Mouse (Mus musculus) gastrocnemius, adult 18-20 months (tissue): Measurements from ENCODE around the gene Gphb5. TPM values are rescaled to one million over a fixed set of nuclear protein-coding genes. Genes with fewer than 3 reads are reported as not detected.

Experiments
- DNase-seq: peaks from one replicate; pipeline ENCODE4 v3.0.0; 2021; ENCODE audit warnings: low spot score
- total RNA-seq, 2 experiments: library from RNA; stranded (reverse); gene quantifications; 2 replicates each; pipeline ENCODE4 v1.2.3; 2021

The Gphb5 gene
- total RNA-seq, 2 experiments from 2014 or later = not detected

DNA sequence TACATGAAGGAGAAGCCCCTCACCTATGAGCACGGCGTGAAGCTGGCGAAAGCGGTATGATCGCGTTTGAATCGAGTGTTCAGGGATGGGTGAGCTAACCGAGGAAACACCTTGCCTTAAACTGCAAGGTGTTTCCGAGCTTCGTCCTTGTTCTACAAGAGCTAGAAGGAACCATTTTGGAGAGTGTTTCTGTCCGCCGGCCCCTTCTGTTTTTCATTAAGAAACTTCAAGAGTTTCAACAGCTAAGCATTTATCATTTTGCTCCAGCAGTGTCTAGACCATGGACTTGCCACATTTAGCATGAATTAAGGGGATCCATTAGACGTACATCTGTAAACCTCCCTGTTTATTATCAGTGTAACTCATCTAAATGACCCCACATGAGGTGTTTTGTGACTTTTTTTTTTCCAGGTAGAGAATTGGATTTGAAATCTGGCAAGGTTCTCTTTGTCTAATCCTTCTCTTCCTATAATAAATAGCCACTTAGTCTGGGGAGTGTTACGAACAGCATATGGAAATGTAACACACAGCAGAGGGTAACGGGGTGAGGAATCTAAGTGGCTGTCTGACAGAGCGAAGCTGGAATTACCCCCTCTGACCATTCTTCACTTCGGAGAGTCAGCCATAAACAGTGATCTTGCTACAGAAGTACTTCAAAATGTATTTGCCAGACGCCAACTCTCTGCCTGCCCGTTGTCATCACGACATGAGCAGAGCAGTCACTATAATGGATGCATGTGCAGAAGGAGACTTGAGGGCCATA is 22.4 kb downstream of the Gphb5 start:
- no peak for DNase-seq

- DNase-seq = no peak
Measured at GRCm38 (mm10) chr12:75391526-75391925, 25.1 kb downstream of the Gphb5 start.

- DNase-seq = peak; percentile 45
Measured at GRCm38 (mm10) chr12:75389308-75390135, 27.1 kb downstream of the Gphb5 start.

DNA sequence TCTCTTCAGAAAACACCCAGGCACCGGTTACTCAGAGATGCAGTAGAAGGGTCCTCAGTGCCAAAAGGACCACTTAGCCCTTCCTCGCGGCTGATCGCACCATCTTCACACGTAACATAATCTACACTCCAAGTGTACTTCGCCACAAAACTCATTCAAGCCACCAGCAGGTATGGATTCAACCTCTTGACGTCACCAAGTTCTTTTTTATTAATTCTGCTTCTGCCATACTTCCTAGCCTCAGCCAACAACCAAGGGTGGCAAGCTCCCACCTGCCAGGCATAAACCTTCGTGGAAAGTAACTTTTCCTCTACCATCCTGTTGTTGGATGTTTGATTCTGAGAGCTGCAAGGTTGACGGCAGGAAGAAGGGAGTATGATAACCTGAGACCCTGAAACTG is 28.1 kb downstream of the Gphb5 start:
- DNase-seq = no peak

GRCm38 (mm10) chr12:75387846-75388245 is 28.7 kb downstream of the Gphb5 start:
- peak; percentile 51 for DNase-seq

- DNase-seq = peak; percentile 51
Measured at GRCm38 (mm10) chr12:75387156-75387555, 29.4 kb downstream of the Gphb5 start.

DNA sequence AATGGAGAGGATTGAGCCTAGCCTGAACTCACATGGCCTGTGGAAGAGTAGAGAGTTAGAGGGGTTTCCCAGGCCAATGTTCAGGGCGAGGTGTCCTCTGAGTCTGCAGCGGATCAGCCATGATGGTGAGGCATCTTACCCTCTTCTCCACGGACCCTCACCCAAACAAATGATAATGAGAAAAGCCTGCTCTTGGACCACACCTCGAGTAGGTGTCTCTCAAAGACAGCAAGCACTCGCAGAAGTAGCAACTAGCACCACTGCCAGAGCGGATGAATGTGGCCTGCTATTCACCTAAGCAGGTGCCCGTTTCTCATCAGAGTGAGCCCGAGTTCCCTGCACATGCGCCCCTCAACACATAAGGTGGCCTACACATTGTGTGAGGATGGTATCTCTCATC is 29.9 kb downstream of the Gphb5 start:
- no peak for DNase-seq

DNA sequence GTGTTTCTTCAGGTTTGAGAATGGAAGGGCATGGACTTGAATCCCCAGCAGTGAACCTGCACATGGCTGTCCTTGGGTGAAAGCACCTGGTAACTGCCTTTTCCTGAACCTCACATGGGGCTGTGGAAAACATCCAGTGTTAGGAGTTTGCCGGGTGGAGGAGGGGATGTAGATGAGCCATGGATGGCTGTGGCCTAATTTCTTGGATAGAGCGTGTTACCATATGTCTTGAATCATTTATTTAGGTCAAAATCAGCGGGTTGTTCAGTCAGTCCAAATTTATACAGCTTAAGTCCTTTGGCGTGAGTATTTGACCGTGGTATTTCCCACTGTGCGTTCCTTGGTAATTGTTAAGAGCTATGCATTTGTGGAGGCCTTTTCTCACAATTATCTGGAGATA is 40.5 kb downstream of the Gphb5 start:
- DNase-seq = no peak

GRCm38 (mm10) chr12:75375060-75375459 is 41.5 kb downstream of the Gphb5 start:
- no peak for DNase-seq

GRCm38 (mm10) chr12:75374437-75374836 is 42.1 kb downstream of the Gphb5 start:
- no peak for DNase-seq

DNA sequence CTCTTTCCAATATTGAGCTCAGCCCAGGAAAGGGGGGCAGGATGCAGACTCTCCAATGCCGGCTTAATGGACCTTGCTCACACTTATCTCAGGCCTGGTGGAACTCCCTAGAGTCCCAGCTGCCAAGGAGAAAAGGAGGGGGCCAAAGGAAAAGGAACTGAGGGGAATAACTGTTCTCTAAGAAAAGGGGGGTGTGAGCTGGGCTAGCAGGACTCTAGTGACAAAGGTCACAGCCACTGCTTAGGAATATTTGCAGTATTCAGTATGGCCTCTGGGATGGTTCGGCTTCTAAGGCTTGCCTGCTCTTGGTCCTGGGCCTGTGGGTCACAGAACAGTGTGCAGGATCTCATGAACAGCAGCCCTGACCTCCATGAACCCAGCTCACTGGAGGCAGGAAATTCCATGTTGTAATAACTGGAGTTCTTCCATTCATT is 47.1 kb downstream of the Gphb5 start:
- DNase-seq = peak; percentile 60

- DNase-seq = peak; percentile 53
Measured at GRCm38 (mm10) chr12:75368527-75368926, 48.1 kb downstream of the Gphb5 start.

DNA sequence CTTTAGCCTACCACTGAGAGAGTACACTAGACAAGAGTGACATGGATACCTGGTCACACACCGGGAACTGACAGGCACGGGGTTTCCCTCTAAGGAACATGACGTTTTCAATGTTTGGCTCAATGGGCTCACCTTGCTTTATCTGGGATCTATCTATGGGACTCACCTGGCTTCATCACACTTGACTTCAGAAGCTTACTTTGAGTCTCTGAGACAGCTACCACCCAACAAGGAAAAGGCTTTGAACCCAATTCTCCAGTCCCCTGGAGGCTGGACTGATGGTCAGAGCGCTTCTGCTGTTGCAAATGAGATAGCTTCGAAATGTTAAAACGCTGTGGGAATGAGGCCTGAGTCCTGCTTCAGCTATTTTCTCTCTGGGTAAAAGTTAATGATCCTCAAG is 49.2 kb downstream of the Gphb5 start:
- no peak for DNase-seq

DNA sequence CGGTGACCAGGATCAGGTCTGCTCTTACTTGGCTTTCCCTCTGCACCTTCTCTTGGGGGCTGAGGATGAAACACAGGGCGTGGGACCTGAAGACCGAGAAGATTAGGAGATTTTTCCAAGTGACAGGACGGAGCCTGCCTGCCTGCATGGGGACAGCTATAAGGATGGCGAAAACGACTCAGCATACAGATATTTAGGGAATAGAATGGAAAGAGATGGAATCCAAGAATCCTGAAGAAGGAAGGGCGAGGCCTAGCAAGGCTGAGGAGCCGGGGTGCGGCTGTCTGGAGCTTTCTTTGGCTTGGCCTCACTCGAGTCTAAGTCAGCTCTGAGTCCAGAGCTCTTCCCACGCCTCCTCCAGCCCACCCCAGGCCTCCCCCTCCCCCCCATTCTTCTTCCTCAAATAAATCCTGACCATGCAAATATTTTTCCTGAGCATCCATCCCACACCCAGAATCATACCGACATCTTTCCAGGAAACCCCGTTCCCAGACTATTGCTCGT is 50.9 kb downstream of the Gphb5 start:
- no peak for DNase-seq

GRCm38 (mm10) chr12:75364416-75364815 is 52.2 kb downstream of the Gphb5 start:
- no peak for DNase-seq

GRCm38 (mm10) chr12:75362456-75362855 is 54.1 kb downstream of the Gphb5 start:
- no peak for DNase-seq

Other genes with a start within 250 kb of the Gphb5 start
- gene Kcnh5, start 239.4 kb downstream of the Gphb5 start, total RNA-seq = not detected
- gene Rhoj, start 108.5 kb downstream of the Gphb5 start, total RNA-seq = 10 to 100 TPM; 14.2 to 15.3 TPM
- gene Ppp2r5e, start 179.5 kb upstream of the Gphb5 start, total RNA-seq = 10 to 100 TPM; 30.9 to 34.1 TPM